Mouse (Mus musculus): ENCODE results near the gene Rasgrp1. TPM values are rescaled to one million over a fixed set of nuclear protein-coding genes. Genes with fewer than 3 reads are reported as not detected.

Gene Rasgrp1
- polyA plus RNA-seq, 1 experiment = 4.7 TPM

DNA sequence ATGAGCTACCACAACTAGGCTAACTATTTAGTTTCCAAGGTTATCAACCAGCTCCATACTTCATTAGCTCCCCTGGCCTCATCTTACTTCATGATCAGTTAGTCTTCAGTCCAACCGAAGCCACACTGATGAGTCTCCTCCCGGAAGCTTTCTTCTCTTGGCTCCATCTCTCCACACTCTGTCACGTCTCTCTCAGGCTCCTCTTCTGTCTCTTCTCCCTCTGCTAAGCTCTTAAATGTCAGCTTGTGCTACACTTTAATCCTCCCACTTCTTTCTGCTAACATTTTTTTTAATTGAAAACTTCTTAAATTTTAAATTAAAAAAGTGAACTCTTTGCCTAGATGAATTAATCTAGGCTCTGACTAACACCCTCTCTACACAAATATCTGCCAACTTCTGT lies 34.8 kb downstream of the Rasgrp1 start:
- no peaks in the 10 kb centered on the region; the same call in 1 of the 2 replicates for H3K4me1 ChIP-seq (ENCODE audit: control insufficient read depth, insufficient read depth, low read length)
- TF ChIP-seq CTCF (IDR thresholded peaks at IDR 0.05; ENCODE audit: control insufficient read depth, insufficient read depth, low read length) (no peak), POLR2A (IDR thresholded peaks at IDR 0.05; ENCODE audit: borderline replicate concordance, control insufficient read depth, low read depth, low read length) (no peak)
- no peak overlapping the region for H3K27ac ChIP-seq (ENCODE audit: control insufficient read depth, insufficient read depth, low read depth, low read length, poor library complexity)
- 87% methylated on average over 3 of the region's 3 CpGs for WGBS
- no peak overlapping the region for H3K4me3 ChIP-seq (replicated peaks; ENCODE audit: control insufficient read depth, low read depth, low read length)

- no peaks in the 10 kb centered on the region; the same call in 1 of the 2 replicates for H3K4me1 ChIP-seq (ENCODE audit: control insufficient read depth, insufficient read depth, low read length)
- whole genome bisulfite sequencing = 81% methylated on average over 5 of the region's 5 CpGs
- H3K27ac ChIP-seq (ENCODE audit: control insufficient read depth, insufficient read depth, low read depth, low read length, poor library complexity) = no peak overlapping the region
- no peak for TF ChIP-seq POLR2A (IDR thresholded peaks at IDR 0.05; ENCODE audit: borderline replicate concordance, control insufficient read depth, low read depth, low read length)
- TF ChIP-seq CTCF (IDR thresholded peaks at IDR 0.05; ENCODE audit: control insufficient read depth, insufficient read depth, low read length) = no peak
- H3K4me3 ChIP-seq (replicated peaks; ENCODE audit: control insufficient read depth, low read depth, low read length) = no peak overlapping the region
Measured at GRCm38 (mm10) chr2:117304941-117305340, 37.9 kb downstream of the Rasgrp1 start.

- H3K27ac ChIP-seq (ENCODE audit: control insufficient read depth, insufficient read depth, low read depth, low read length, poor library complexity) = peak overlapping the region; percentile 60; the same call in 1 of the 2 replicates
- H3K4me3 ChIP-seq (replicated peaks; ENCODE audit: control insufficient read depth, low read depth, low read length) = no peak overlapping the region
- H3K4me1 ChIP-seq (ENCODE audit: control insufficient read depth, insufficient read depth, low read length) = no peaks in the 10 kb centered on the region; the same call in 1 of the 2 replicates
- no peak for TF ChIP-seq CTCF (IDR thresholded peaks at IDR 0.05; ENCODE audit: control insufficient read depth, insufficient read depth, low read length)
- no peak for TF ChIP-seq POLR2A (IDR thresholded peaks at IDR 0.05; ENCODE audit: borderline replicate concordance, control insufficient read depth, low read depth, low read length)
- WGBS = 41% methylated on average over 12 of the region's 12 CpGs
Measured at GRCm38 (mm10) chr2:117303391-117304350, 39.1 kb downstream of the Rasgrp1 start.

- Histone ChIP-seq H3K4me3 (replicated peaks; ENCODE audit: control insufficient read depth, low read depth, low read length) (peak overlapping the region; percentile 2), H3K4me1 (ENCODE audit: control insufficient read depth, insufficient read depth, low read length) (no peaks in the 10 kb centered on the region; the same call in 1 of the 2 replicates), H3K27ac (ENCODE audit: control insufficient read depth, insufficient read depth, low read depth, low read length, poor library complexity) (no peak overlapping the region)
- TF ChIP-seq CTCF (IDR thresholded peaks at IDR 0.05; ENCODE audit: control insufficient read depth, insufficient read depth, low read length) = no peak
- no peak for TF ChIP-seq POLR2A (IDR thresholded peaks at IDR 0.05; ENCODE audit: borderline replicate concordance, control insufficient read depth, low read depth, low read length)
- 67% methylated on average over 16 of the region's 16 CpGs for WGBS
Measured at GRCm38 (mm10) chr2:117299596-117300448, 43.0 kb downstream of the Rasgrp1 start.

DNA sequence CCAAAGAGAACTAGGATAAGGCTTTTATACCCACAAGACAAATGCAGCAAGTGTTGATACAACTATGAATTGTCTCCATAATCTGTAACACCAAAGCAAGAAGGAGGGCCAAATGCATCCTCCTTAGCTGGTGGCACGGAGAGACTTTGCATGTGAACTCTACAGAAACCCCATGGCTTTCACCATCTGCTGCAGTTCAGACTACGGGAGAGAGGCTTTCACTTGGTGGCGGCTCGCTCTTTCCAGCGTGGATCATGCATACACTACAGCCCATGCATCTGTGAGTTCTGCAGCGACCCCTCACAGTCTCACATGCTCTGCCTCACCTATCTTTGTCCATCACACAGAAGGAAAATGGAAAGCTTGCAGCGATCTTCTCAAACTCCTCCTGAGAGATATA lies 54.5 kb downstream of the Rasgrp1 start:
- TF ChIP-seq POLR2A (IDR thresholded peaks at IDR 0.05; ENCODE audit: borderline replicate concordance, control insufficient read depth, low read depth, low read length) (no peak), CTCF (IDR thresholded peaks at IDR 0.05; ENCODE audit: control insufficient read depth, insufficient read depth, low read length) (no peak)
- no peak overlapping the region for H3K4me3 ChIP-seq (replicated peaks; ENCODE audit: control insufficient read depth, low read depth, low read length)
- WGBS = 86% methylated on average over 7 of the region's 7 CpGs
- no peaks in the 10 kb centered on the region for H3K4me1 ChIP-seq (ENCODE audit: control insufficient read depth, insufficient read depth, low read length)
- H3K27ac ChIP-seq (ENCODE audit: control insufficient read depth, insufficient read depth, low read depth, low read length, poor library complexity) = no peak overlapping the region

DNA sequence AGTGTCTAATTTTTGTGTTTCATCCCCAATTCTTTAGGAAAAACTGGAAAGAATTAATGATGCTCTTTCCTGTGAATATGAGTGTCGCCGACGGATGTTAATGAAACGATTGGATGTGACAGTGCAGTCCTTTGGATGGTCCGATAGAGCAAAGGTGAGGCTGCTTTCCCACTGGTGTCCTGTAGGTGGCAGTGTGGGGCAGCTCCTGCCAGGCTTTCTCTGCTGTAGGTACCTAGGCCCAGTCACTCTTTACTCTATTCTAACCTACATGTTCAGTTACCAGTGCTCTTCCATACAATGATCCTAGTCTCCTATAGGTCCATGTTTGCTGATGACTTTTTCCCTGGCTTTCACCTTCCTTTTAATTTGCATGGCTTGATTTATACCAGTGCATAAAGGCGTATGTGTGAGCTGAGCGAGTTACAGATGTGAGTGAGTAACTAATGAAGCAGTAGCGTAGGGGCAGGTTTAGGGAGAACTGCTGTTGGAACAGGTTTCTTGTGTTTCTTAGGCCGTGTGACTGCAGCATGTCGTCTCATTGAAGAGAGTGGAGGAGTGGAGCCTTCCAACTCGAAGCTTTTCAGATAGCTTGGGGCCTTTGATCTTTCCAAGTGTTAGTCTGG lies 78.9 kb downstream of the Rasgrp1 start:
- H3K4me1 ChIP-seq (ENCODE audit: control insufficient read depth, insufficient read depth, low read length) = no peaks in the 10 kb centered on the region; the same call in 1 of the 2 replicates
- peak; percentile 96 for TF ChIP-seq CTCF (IDR thresholded peaks at IDR 0.05; ENCODE audit: control insufficient read depth, insufficient read depth, low read length)
- no peak for TF ChIP-seq POLR2A (IDR thresholded peaks at IDR 0.05; ENCODE audit: borderline replicate concordance, control insufficient read depth, low read depth, low read length)
- H3K27ac ChIP-seq (ENCODE audit: control insufficient read depth, insufficient read depth, low read depth, low read length, poor library complexity) = no peak overlapping the region
- H3K4me3 ChIP-seq (replicated peaks; ENCODE audit: control insufficient read depth, low read depth, low read length) = no peak overlapping the region
- WGBS = 65% methylated on average over 11 of the region's 11 CpGs

DNA sequence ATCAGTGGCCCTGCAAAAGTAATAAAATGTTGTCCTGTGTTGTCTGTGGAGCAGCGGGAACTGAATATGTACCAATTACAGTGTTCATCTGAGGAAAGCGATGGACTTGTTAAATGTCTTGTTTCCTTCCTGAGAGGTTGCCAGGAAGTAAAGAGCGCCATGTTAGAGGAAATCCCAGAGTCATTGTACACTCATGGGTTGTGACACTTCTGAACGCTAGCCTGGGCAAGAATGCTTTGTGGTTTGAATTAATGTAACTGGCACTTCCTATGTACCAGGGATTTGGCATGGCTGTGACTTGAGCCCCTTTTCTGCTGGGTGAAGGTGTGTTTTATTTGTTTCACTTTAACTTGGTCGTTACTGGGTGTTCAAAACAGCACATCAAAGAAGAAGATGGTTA lies 80.6 kb downstream of the Rasgrp1 start:
- no peak overlapping the region for H3K4me3 ChIP-seq (replicated peaks; ENCODE audit: control insufficient read depth, low read depth, low read length)
- WGBS = 47% methylated on average over 5 of the region's 5 CpGs
- H3K27ac ChIP-seq (ENCODE audit: control insufficient read depth, insufficient read depth, low read depth, low read length, poor library complexity) = no peak overlapping the region
- TF ChIP-seq POLR2A (IDR thresholded peaks at IDR 0.05; ENCODE audit: borderline replicate concordance, control insufficient read depth, low read depth, low read length) (no peak), CTCF (IDR thresholded peaks at IDR 0.05; ENCODE audit: control insufficient read depth, insufficient read depth, low read length) (no peak)
- no peaks in the 10 kb centered on the region; the same call in 1 of the 2 replicates for H3K4me1 ChIP-seq (ENCODE audit: control insufficient read depth, insufficient read depth, low read length)

Data from bone marrow, adult 2 months (tissue).